Mouse (Mus musculus): ENCODE results near the gene Gm27027.

DNA sequence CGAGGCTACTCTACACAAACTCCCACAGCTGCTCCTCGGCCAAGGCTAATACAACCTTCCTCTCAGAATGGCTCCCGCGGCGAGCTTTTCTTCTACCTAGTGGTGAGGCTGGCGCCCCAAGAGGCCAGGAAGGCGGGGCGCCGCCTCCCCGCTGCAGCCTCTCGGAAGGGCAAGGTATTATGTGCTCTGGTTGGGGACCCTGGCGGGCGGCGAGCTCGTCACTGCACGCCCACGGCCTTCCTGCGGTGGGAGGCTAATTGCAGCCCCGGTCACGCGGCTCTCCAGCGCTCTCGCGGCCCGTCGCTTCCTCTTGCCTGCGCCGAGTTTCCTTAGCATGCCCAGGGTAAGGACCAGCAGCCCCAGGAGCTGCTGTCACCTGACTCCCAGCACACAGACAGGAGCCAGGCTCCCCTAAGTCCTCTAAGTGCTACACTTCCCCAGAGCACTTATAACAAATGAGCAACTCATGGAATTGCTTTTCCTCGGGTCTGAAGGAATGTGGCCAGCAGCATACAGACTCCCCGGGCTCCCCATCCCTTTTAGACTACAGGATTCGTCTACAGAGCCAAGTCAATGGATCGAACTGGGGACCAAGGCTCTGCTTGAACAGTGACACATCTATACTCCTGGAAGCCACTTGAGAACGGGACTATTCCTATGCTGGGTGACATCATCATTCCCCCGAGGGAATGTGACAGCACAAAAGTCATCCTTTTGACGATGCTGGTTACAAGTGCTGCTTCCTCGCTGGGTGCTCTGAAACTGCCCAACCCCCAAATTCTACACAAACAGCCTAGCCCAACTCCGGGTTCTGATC is 19.5 kb downstream of the Gm27027 start:
- TF ChIP-seq EP300 (IDR thresholded peaks at IDR 0.05; ENCODE audit: insufficient read depth, low read depth, low read length) = no peak
- no peak for TF ChIP-seq POLR2A (IDR thresholded peaks at IDR 0.05; ENCODE audit: insufficient read depth, low read length)
